Mouse (Mus musculus): Measurements from ENCODE around the gene Ppil4.

GRCm38 (mm10) chr10:7871381-7872020 lies 78.8 kb downstream of the Ppil4 start:
- TF ChIP-seq CTCF (IDR thresholded peaks at IDR 0.05; ENCODE audit: borderline replicate concordance, extremely low read depth, insufficient read depth, insufficient read length) (no peak), POLR2A (IDR thresholded peaks at IDR 0.05; ENCODE audit: borderline replicate concordance, extremely low read depth, insufficient read depth, insufficient read length, poor library complexity, severe bottlenecking) (no peak)

Data from brain, embryonic 14.5 days (tissue).